Mouse (Mus musculus) embryonic facial prominence, embryonic 12.5 days (tissue): Measurements from ENCODE around the gene Repin1. TPM values are rescaled to one million over a fixed set of nuclear protein-coding genes. Genes with fewer than 3 reads are reported as not detected.
"Not testable (repeated sequence)": the region's sequence is repeated elsewhere in the genome, so short reads cannot be mapped to it uniquely, and the experiment has no call there.

Experiments used
- ATAC-seq: fragments of 200-750 bp; cut with Nextera tagmentation; 2 replicates; pipeline ENCODE4 v1.8.0; 2017; ENCODE audit not compliant: insufficient number of reproducible peaks, insufficient read depth, low FRiP score, low TSS enrichment
- H3K27ac ChIP-seq: fragments of 300-500 bp; sonication (generic); 2 replicates; pipeline ENCODE4 v1.5.1; 2016; ENCODE audit warnings: mild to moderate bottlenecking
- H3K27me3 ChIP-seq: fragments of 300-500 bp; sonication (generic); 2 replicates; pipeline ENCODE4 v1.6.1; 2016; ENCODE audit warnings: mild to moderate bottlenecking, moderate library complexity
- H3K36me3 ChIP-seq: fragments of 300-500 bp; sonication (generic); 2 replicates; pipeline ENCODE4 v1.6.1; 2016; ENCODE audit warnings: mild to moderate bottlenecking
- H3K4me1 ChIP-seq: fragments of 300-500 bp; sonication (generic); 2 replicates; pipeline ENCODE4 v1.6.1; 2016
- H3K4me2 ChIP-seq: fragments of 300-500 bp; sonication (generic); replicated peaks from 2 replicates; pipeline ENCODE4 v1.6.1; 2016; ENCODE audit warnings: mild to moderate bottlenecking, moderate library complexity
- H3K4me3 ChIP-seq: fragments of 300-500 bp; sonication (generic); 2 replicates; pipeline ENCODE4 v1.5.1; 2016; ENCODE audit warnings: mild to moderate bottlenecking
- H3K9ac ChIP-seq: fragments of 300-500 bp; sonication (generic); 2 replicates; pipeline ENCODE4 v1.6.1; 2016; ENCODE audit warnings: mild to moderate bottlenecking, moderate library complexity
- H3K9me3 ChIP-seq: fragments of 300-500 bp; sonication (generic); 2 replicates; pipeline ENCODE4 v1.6.1; 2016; ENCODE audit warnings: mild to moderate bottlenecking, moderate library complexity
- WGBS: fragments of 180-500 bp; shearing (Covaris S2); methylation state at CpG from one replicate; pipeline ENCODE4 v1.1.7; 2016; 5-methylcytosine and 5-hydroxymethylcytosine counted together
- polyA plus RNA-seq: library from polyadenylated mRNA; unstranded; fragments of >200 nt; fragmentation: Nextera tagmentation; extraction: Ambion mirVana; gene quantifications from 2 replicates; pipeline ENCODE4 v1.2.1, GENCODE M21; 2016

The Repin1 gene
- polyA plus RNA-seq, 1 experiment from 2014 or later: 35.0 TPM

DNA sequence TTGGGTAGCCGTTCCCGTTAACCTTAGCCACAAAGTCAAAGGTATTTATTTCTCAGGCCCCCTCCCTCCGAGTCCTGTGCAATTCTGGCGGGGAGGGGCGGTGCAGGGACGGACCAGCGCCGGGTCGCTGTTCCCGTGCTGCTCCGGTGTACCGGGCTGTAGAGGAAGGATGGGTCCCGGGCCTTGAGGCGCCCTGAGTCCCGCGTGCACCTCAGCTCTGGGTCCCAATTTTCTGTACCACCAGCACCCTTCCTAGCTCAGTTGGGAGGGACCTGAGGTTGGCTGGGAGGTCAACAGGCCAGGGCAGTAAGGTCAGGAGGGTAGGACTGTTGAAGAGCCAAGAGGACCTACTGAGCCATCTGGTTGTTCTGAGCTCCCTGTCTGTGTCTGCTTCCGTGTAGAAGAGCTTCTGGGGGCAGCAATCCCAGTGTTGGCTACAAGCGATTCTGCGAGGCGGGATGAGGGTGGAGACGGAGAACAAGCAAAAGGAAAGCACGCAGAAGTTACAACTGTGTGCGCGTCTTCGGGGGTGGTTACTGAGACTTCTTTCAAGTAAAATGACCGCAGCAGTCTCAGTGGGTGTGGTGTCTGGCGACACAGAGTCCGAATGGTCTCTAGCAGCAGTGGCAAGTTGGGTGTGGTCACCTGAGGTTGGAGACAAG is 8.5 kb downstream of the Repin1 start:
- Histone ChIP-seq H3K4me1 (peaks cover 5% of the 10 kb centered on the region; the same call in 1 of the 2 replicates), H3K36me3 (peaks cover 31% of the 10 kb centered on the region), H3K9ac (peak overlapping the region; percentile 72), H3K27me3 (no peaks in the 10 kb centered on the region), H3K27ac (peak overlapping the region; percentile 52), H3K9me3 (peaks cover 14% of the 10 kb centered on the region), H3K4me2 (peak overlapping the region; percentile 81), H3K4me3 (peak overlapping the region; percentile 60)
- 4% methylated on average over 28 of the region's 28 CpGs for WGBS
- ATAC-seq: peak; percentile 73

DNA sequence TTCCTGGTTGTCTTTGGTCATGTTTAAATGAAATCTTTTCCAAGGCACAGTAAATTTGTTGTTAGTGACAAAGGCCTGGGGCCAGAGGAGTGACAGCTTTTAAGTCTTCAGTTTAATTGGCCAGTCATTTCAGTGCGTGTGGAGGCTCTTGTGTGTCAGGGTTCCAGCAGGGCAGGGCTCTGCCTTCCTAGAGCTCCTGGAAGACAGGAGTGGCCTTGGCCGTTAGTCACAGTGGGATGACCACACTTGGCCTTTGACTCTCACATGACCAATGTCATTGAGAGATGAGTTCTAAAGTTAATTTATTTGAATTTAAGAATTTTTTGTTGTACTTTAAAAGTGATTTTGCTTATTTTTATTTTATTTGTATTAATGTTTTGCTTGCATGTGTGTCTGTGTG is 14.4 kb downstream of the Repin1 start:
- Histone ChIP-seq H3K9me3 (no peaks in the 10 kb centered on the region), H3K4me1 (no peaks in the 10 kb centered on the region), H3K27me3 (no peaks in the 10 kb centered on the region), H3K27ac (no peak overlapping the region), H3K36me3 (0 out of 2 replicates have a peak, but pooled peaks cover 6% of the 10 kb centered on the region), H3K4me2 (no peak overlapping the region), H3K4me3 (no peak overlapping the region), H3K9ac (no peak overlapping the region)
- WGBS: 64% methylated on average over 2 of the region's 2 CpGs
- ATAC-seq: no peak

GRCm38 (mm10) chr6:48609512-48609911 is 15.8 kb downstream of the Repin1 start:
- Histone ChIP-seq H3K4me1 (no peaks in the 10 kb centered on the region), H3K9ac (no peak overlapping the region), H3K27ac (no peak overlapping the region), H3K9me3 (no peaks in the 10 kb centered on the region), H3K4me3 (no peak overlapping the region), H3K27me3 (no peaks in the 10 kb centered on the region), H3K36me3 (peaks cover 16% of the 10 kb centered on the region), H3K4me2 (no peak overlapping the region)
- 71% methylated on average over 7 of the region's 7 CpGs for WGBS
- no peak for ATAC-seq

DNA sequence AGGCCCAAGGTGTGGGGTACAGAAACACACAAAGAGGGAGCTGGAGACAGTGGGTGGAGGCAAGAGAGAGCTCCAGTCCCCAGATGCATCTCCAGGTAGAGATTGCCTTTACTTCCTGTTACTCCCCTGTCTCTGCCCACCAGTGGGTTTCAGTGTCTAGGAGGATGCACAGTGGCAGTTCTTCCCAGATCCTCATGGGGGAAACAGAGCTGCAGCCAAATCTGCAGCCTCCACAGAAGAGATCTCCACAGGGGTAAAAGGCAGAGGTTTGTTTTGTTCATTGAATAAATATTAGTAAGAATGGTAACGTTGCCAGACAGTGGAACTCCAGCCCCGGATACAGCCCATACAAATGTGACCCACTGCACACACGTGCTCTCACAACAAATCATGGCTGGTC is 17.0 kb downstream of the Repin1 start:
- Histone ChIP-seq H3K4me3 (no peak overlapping the region), H3K36me3 (peaks cover 12% of the 10 kb centered on the region), H3K9ac (no peak overlapping the region), H3K4me1 (no peaks in the 10 kb centered on the region), H3K27me3 (no peaks in the 10 kb centered on the region), H3K9me3 (no peaks in the 10 kb centered on the region), H3K4me2 (no peak overlapping the region), H3K27ac (no peak overlapping the region)
- WGBS: 79% methylated on average over 3 of the region's 3 CpGs
- ATAC-seq: no peak

DNA sequence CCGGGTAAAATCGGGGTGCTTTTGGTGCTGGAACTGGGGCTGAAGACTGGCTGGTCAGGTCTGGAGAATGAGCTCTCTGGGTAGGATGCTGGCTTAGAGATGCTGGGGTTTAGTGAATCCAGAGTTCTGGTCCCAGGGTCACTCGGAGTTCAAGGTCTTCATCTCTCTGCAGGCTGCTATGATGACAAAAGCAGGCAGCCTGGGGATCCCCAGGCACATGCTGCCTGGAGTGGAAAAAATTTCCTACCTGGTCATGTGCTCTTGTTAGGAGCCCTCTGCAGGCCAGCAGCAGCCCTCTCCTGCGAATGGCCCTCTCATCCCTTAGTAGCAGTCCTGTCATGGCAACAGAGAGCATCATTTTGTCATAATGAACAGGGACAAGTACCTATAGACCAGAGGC is 19.8 kb downstream of the Repin1 start:
- Histone ChIP-seq H3K27me3 (no peaks in the 10 kb centered on the region), H3K4me1 (no peaks in the 10 kb centered on the region), H3K4me3 (no peak overlapping the region), H3K9ac (no peak overlapping the region), H3K36me3 (peaks cover 14% of the 10 kb centered on the region), H3K27ac (no peak overlapping the region), H3K4me2 (no peak overlapping the region), H3K9me3 (no peaks in the 10 kb centered on the region)
- no peak for ATAC-seq
- 90% methylated on average over 4 of the region's 4 CpGs for WGBS

- 89% methylated on average over 5 of the region's 5 CpGs for WGBS
- Histone ChIP-seq H3K4me3 (no peak overlapping the region), H3K4me2 (no peak overlapping the region), H3K4me1 (no peaks in the 10 kb centered on the region), H3K27ac (no peak overlapping the region), H3K36me3 (peaks cover 22% of the 10 kb centered on the region), H3K27me3 (no peaks in the 10 kb centered on the region), H3K9ac (no peak overlapping the region), H3K9me3 (no peaks in the 10 kb centered on the region)
- ATAC-seq: no peak
Measured at GRCm38 (mm10) chr6:48614756-48615155, 21.1 kb downstream of the Repin1 start.

DNA sequence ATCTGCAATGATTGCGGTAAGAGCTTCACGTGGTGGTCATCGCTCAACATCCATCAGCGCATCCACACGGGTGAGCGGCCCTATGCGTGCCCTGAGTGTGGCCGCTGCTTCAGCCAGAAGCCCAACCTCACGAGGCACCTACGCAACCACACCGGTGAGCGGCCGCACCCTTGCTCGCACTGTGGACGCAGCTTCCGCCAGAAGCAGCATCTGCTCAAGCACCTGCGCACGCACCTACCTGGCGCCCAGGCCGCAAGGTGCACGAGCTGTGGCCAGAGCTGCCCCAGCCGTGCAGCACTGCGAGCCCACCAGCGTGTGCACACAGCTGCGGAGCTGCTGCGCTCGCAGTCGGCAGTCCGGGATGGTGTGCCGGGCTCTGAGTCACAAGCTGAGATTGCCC is 26.3 kb downstream of the Repin1 start:
- Histone ChIP-seq H3K4me3 (no peak overlapping the region), H3K27me3 (no peaks in the 10 kb centered on the region), H3K4me1 (no peaks in the 10 kb centered on the region), H3K9ac (no peak overlapping the region), H3K4me2 (no peak overlapping the region), H3K36me3 (peaks cover 31% of the 10 kb centered on the region), H3K9me3 (no peaks in the 10 kb centered on the region), H3K27ac (no peak overlapping the region)
- 94% methylated on average over 30 of the region's 30 CpGs for WGBS
- ATAC-seq: no peak

GRCm38 (mm10) chr6:48622186-48622843 is 28.6 kb downstream of the Repin1 start:
- H3K9me3 ChIP-seq, ATAC-seq, H3K4me3 ChIP-seq, H3K4me1 ChIP-seq, H3K4me2 ChIP-seq, H3K27ac ChIP-seq, H3K9ac ChIP-seq: not testable (repeated sequence)
- WGBS: 87% methylated on average over 8 of the region's 8 CpGs
- Histone ChIP-seq H3K36me3 (peaks cover 29% of the 10 kb centered on the region), H3K27me3 (peaks cover 18% of the 10 kb centered on the region)

GRCm38 (mm10) chr6:48623460-48623859 is 29.8 kb downstream of the Repin1 start:
- H3K36me3 ChIP-seq: peaks cover 29% of the 10 kb centered on the region
- peaks cover 5% of the 10 kb centered on the region; the same call in 1 of the 2 replicates for H3K4me1 ChIP-seq
- no peak overlapping the region for H3K9ac ChIP-seq
- H3K27me3 ChIP-seq: peaks cover 29% of the 10 kb centered on the region
- no peak for ATAC-seq
- H3K27ac ChIP-seq: no peak overlapping the region
- no peak overlapping the region for H3K4me2 ChIP-seq
- H3K4me3 ChIP-seq: no peak overlapping the region
- H3K9me3 ChIP-seq: no peaks in the 10 kb centered on the region
- WGBS: 10% methylated on average over 1 of the region's 1 CpGs

DNA sequence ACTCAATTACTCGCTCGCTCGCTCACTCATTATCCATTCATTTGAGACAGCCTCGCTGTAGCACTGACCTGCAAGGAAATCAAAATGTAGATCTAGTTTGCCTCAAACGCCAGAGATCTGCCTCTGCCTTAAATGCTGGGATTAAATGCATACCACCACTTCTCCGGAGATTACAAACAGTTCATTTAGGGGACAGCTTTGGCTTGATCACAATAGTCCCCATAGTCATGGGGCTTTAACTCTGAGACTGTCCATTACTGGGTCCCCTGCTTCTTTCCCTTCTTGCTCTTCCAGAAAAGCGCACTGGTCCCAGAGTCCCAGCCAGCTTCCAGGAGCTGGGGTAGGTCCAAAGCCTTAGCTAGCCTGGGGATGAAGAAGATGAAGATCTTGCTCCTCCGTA is 32.8 kb downstream of the Repin1 start, which contains the start of gene AI854703:
Gene AI854703, plus strand, starts transcription at position 301 of the 400 bp plus-strand sequence.
- 23% methylated on average over 8 of the region's 8 CpGs for WGBS
- no peak for ATAC-seq

DNA sequence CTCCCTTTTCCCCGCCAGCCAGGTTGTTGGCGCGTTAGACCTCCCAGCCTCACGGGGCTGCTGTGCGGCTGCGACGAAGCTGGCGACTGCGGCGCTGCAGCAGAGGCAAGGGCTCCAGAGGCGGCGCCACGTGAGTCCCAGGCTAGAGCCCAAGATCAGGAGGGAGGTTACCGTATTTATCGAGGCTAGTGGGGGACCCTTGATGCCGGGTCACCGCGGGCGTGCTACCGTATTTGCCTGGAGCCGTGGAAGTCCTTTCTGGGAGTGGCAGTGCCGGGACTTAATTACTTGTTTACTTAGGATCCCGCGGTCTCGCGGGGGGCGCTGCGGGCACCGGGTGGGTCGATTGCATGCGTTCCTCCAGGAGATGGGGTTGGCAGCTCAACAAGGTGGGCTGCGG is 33.3 kb downstream of the Repin1 start:
- no peak overlapping the region for H3K27ac ChIP-seq
- peaks cover 1% of the 10 kb centered on the region; the same call in 1 of the 2 replicates for H3K36me3 ChIP-seq
- H3K4me1 ChIP-seq: peaks cover 15% of the 10 kb centered on the region; the same call in 1 of the 2 replicates
- no peak for ATAC-seq
- under 1% methylated on average over 31 of the region's 32 CpGs for WGBS
- peaks cover 49% of the 10 kb centered on the region for H3K27me3 ChIP-seq
- H3K9me3 ChIP-seq: no peaks in the 10 kb centered on the region
- H3K4me2 ChIP-seq: peak overlapping the region; percentile 87
- H3K9ac ChIP-seq: peak overlapping the region; percentile 12; the same call in 1 of the 2 replicates
- H3K4me3 ChIP-seq: peak overlapping the region; percentile 50

More for the DNA sequence above, 32.8 kb downstream of the Repin1 start, which contains the start of gene AI854703:
- Histone ChIP-seq H3K9me3 (no peaks in the 10 kb centered on the region), H3K4me1 (peaks cover 15% of the 10 kb centered on the region; the same call in 1 of the 2 replicates), H3K9ac (peak within 1 kb of the TSS; percentile 12), H3K4me2 (peak within 1 kb of the TSS; percentile 87), H3K27ac (no peak within 1 kb of the TSS), H3K36me3 (peaks cover 6% of the 10 kb centered on the region; the same call in 1 of the 2 replicates), H3K4me3 (peak within 1 kb of the TSS; percentile 50), H3K27me3 (peaks cover 49% of the 10 kb centered on the region)

DNA sequence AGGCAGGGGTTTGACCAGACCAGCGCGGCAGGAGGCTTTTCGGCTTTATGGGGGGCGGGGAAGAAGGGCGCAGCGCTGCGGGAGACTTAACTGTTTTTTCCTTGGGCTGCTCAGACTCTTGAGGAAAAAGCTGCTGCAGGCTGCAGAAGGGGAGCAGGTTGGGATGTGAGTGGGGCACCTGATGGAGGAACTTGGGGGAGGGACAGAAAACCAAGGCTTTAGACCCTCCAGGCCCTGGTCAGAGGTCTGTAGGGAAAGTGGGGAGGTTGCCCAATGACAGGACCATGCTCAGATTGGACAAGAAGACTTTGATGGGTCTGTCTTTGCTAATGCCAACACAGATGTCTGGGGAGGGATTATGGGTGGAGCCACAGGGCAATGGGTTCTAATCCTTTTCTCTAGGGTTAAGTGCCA is 33.8 kb downstream of the Repin1 start:
- H3K36me3 ChIP-seq: no peaks in the 10 kb centered on the region
- peaks cover 49% of the 10 kb centered on the region for H3K27me3 ChIP-seq
- H3K4me2 ChIP-seq: peak overlapping the region; percentile 87
- 3% methylated on average over 7 of the region's 7 CpGs for WGBS
- H3K9ac ChIP-seq: peak overlapping the region; percentile 12
- H3K4me3 ChIP-seq: peak overlapping the region; percentile 50
- no peak for ATAC-seq
- H3K27ac ChIP-seq: no peak overlapping the region
- no peaks in the 10 kb centered on the region for H3K9me3 ChIP-seq
- peaks cover 15% of the 10 kb centered on the region; the same call in 1 of the 2 replicates for H3K4me1 ChIP-seq
